Mouse (Mus musculus): ENCODE data around the gene Armc9. TPM values are rescaled to one million over a fixed set of nuclear protein-coding genes. Genes with fewer than 3 reads are reported as not detected.

Armc9 gene
- polyA plus RNA-seq, 1 experiment from 2014 or later = 35.8 TPM

DNA sequence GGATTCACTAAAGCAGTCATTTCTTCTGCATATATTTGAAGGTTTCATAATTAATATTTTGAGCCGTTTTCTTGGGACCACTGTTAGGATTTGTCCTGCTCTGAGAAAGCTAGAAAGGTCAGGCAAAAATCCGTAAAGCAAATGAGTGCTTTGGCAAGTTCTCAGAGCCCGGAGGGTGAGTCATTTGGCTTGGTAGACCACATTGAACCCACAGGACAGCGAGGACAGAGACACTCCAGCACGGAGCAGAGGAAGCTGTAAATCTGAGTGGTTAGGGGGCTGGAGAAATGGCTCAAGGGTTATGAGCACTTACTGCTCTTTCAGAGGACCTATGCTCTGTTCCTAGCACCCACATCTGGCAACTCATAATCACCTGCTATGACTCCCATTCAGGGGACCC, 7.0 kb upstream of the Armc9 start:
- Histone ChIP-seq H3K4me3 (no peak overlapping the region), H3K36me3 (peaks cover 3% of the 10 kb centered on the region; the same call in 1 of the 2 replicates), H3K27me3 (no peaks in the 10 kb centered on the region), H3K4me2 (no peak overlapping the region), H3K4me1 (replicated peaks) (no peaks in the 10 kb centered on the region), H3K9ac (no peak overlapping the region), H3K27ac (replicated peaks) (no peak overlapping the region), H3K9me3 (no peaks in the 10 kb centered on the region)
- no peak for ATAC-seq (ENCODE audit: low FRiP score, low read depth)
- WGBS = 87% methylated on average over 5 of the region's 5 CpGs

DNA sequence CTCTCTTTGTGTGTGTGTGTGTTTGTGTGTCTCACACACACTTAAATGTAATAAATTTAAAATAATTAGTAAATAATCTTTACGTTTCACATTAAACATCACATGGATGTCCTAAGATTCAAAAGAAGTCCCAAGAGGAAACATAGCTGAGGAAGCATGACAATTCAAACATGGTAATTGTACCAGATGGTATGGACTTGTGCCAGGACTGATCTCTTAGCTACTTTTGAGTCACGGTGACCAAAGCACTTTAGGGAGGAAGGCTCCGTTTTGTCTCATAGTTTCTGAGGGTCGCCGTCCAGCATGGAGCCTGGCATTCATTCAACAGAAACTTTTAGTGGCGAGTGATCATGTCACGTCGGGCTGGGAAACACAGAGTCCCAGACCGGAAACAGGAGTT, 6.4 kb upstream of the Armc9 start:
- Histone ChIP-seq H3K4me2 (no peak overlapping the region), H3K36me3 (peaks cover 3% of the 10 kb centered on the region; the same call in 1 of the 2 replicates), H3K27me3 (no peaks in the 10 kb centered on the region), H3K27ac (replicated peaks) (no peak overlapping the region), H3K4me1 (replicated peaks) (no peaks in the 10 kb centered on the region), H3K9ac (no peak overlapping the region), H3K9me3 (no peaks in the 10 kb centered on the region), H3K4me3 (no peak overlapping the region)
- 72% methylated on average over 9 of the region's 9 CpGs for WGBS
- no peak for ATAC-seq (ENCODE audit: low FRiP score, low read depth)

DNA sequence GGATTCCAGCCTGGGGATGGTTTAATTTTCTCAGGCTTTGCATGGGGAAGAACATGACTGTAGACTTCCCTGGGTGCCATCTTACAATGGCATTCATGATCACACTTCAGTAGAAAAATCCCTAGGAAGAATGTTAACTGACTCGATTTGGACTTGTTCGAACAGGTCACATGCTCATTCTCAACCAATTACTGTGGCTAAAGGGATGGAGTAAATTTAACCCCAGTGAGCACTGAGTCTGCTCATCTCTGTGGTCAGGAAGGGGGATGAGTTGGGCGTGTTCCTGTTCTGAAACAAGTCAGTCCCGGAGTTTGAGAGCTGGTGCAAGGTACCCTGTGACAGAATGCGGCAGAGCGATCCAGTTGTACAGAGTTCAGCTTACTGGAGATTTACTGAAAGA, 3.7 kb upstream of the Armc9 start:
- no peak overlapping the region for H3K27ac ChIP-seq (replicated peaks)
- peaks cover 17% of the 10 kb centered on the region for H3K4me1 ChIP-seq (replicated peaks)
- no peaks in the 10 kb centered on the region for H3K36me3 ChIP-seq
- WGBS = 87% methylated on average over 6 of the region's 6 CpGs
- no peak overlapping the region for H3K4me2 ChIP-seq
- H3K9me3 ChIP-seq = no peaks in the 10 kb centered on the region
- ATAC-seq (ENCODE audit: low FRiP score, low read depth) = no peak
- no peak overlapping the region for H3K4me3 ChIP-seq
- no peaks in the 10 kb centered on the region for H3K27me3 ChIP-seq
- no peak overlapping the region for H3K9ac ChIP-seq

DNA sequence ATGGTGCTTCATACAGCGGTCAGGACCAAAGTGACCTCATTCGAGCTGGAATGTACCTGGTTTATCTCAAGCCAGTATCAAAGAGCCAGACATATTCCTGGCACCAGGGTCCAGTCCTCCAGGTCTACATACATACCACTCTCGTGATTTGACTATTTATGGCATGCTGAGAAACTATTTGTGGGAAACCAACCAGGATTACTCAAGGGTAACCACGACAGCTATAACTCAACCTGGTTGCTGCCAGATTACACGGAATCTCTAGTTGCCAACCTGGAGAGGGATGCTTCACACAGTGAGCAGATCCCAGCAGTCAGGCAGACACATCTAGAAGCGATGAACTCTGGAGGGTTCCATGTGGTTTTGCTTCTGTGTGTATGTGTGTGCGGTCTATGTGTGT, 3.2 kb upstream of the Armc9 start:
- no peak overlapping the region for H3K9ac ChIP-seq
- H3K36me3 ChIP-seq = no peaks in the 10 kb centered on the region
- H3K27ac ChIP-seq (replicated peaks) = no peak overlapping the region
- no peaks in the 10 kb centered on the region for H3K27me3 ChIP-seq
- no peak overlapping the region for H3K4me2 ChIP-seq
- no peaks in the 10 kb centered on the region for H3K9me3 ChIP-seq
- H3K4me1 ChIP-seq (replicated peaks) = peaks cover 21% of the 10 kb centered on the region
- no peak for ATAC-seq (ENCODE audit: low FRiP score, low read depth)
- WGBS = 88% methylated on average over 7 of the region's 7 CpGs
- no peak overlapping the region for H3K4me3 ChIP-seq

DNA sequence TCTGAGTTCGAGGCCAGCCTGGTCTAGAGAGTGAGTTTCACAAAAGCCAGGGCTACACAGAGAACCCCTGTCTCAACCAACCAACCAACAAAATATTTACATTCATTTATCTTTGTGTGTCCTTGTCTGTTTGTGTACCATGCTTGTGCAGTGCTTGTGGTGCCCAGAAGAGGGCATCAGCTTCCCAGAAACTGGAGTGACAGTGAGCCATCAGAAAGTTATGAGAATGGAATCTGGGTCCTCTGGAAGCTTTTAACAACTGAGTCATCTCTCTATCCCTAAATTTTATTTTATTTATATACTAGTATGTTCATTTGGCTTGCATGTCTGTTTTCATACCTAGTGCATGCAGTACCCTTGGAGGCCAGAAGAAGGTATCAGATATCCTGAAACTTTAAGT, 2.0 kb upstream of the Armc9 start:
- 0 out of 2 replicates have a peak, but pooled peaks cover 3% of the 10 kb centered on the region for H3K36me3 ChIP-seq
- ATAC-seq (ENCODE audit: low FRiP score, low read depth) = no peak
- no peak overlapping the region for H3K4me2 ChIP-seq
- no peaks in the 10 kb centered on the region for H3K9me3 ChIP-seq
- H3K4me1 ChIP-seq (replicated peaks) = peaks cover 21% of the 10 kb centered on the region
- no peaks in the 10 kb centered on the region for H3K27me3 ChIP-seq
- no peak overlapping the region for H3K4me3 ChIP-seq
- 85% methylated on average over 1 of the region's 1 CpGs for WGBS
- H3K9ac ChIP-seq = no peak overlapping the region
- no peak overlapping the region for H3K27ac ChIP-seq (replicated peaks)

DNA sequence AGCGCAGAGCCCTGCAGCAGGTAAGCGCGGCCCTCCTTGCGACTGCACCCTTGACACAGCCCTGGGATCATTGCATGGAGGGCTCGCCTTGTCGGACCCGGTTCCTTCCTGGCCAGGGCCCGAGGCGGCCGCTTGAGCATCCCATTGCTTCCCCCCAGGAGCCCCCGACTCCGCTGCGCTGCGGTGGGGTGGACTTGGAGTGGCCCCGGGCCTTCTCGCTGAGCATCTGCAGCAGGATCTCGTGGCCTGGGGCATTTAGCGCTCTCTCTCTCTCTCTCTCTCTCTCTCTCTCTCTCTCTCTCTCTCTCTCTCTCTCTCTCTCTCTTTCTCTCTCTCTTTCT, 214 bp downstream of the Armc9 start:
- peak overlapping the region; percentile 82 for H3K9ac ChIP-seq
- H3K9me3 ChIP-seq = no peaks in the 10 kb centered on the region
- H3K4me1 ChIP-seq (replicated peaks) = peaks cover 21% of the 10 kb centered on the region
- H3K27ac ChIP-seq (replicated peaks) = peak overlapping the region; percentile 77
- no peaks in the 10 kb centered on the region for H3K27me3 ChIP-seq
- WGBS = 0% methylated on average over 18 of the region's 18 CpGs
- H3K36me3 ChIP-seq = peaks cover 13% of the 10 kb centered on the region; the same call in 1 of the 2 replicates
- peak overlapping the region; percentile 75 for H3K4me2 ChIP-seq
- H3K4me3 ChIP-seq = peak overlapping the region; percentile 94
- no peak for ATAC-seq (ENCODE audit: low FRiP score, low read depth)

DNA sequence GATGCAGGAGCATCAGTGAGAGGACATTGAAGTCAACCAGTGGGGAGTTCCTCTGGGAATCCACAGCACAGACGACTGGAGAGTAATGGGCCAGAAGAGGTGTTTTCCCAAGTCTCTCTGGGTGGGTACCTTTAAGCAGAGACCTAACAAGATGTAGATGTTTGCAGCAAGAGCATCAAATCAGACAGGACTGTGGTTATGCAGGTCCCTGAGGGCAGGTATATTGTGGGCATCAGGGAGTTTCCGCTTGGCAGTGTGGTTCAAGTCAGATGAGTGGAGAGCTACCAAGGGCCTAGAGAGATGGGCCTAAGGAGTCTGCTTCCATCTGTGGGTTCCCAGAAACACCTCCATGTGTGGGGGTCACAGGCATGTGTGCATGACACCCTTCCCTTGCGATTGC, 1.5 kb downstream of the Armc9 start:
- Histone ChIP-seq H3K27me3 (no peaks in the 10 kb centered on the region), H3K4me3 (no peak overlapping the region), H3K4me2 (no peak overlapping the region), H3K9ac (no peak overlapping the region; the same call in 1 of the 2 replicates), H3K4me1 (replicated peaks) (peaks cover 21% of the 10 kb centered on the region), H3K9me3 (no peaks in the 10 kb centered on the region), H3K36me3 (peaks cover 23% of the 10 kb centered on the region), H3K27ac (replicated peaks) (no peak overlapping the region)
- ATAC-seq (ENCODE audit: low FRiP score, low read depth) = no peak
- 85% methylated on average over 3 of the region's 3 CpGs for WGBS

DNA sequence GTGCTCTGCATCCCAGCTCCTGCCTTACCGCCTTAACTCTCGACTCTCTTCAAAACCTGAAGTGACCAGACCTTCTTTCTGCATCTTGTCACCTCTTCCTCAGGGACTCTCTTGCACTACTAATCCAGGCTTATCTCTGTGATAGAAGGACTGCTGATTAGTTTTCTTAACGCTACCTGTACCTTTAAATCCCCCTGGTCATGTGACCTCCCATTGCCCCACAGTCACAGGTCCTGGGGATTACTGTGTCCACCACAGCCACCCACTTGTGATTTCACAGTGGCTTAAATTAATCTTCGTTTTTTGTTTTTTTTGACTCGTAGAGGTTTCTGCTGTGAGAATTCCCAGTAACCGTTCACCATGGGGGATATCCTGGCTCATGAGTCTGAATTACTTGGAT, 2.0 kb downstream of the Armc9 start:
- H3K36me3 ChIP-seq = peaks cover 28% of the 10 kb centered on the region
- H3K27me3 ChIP-seq = no peaks in the 10 kb centered on the region
- H3K27ac ChIP-seq (replicated peaks) = no peak overlapping the region
- WGBS = 93% methylated on average over 6 of the region's 6 CpGs
- no peak for ATAC-seq (ENCODE audit: low FRiP score, low read depth)
- no peak overlapping the region for H3K4me3 ChIP-seq
- no peak overlapping the region for H3K9ac ChIP-seq
- peaks cover 21% of the 10 kb centered on the region for H3K4me1 ChIP-seq (replicated peaks)
- no peak overlapping the region for H3K4me2 ChIP-seq
- no peaks in the 10 kb centered on the region for H3K9me3 ChIP-seq

DNA sequence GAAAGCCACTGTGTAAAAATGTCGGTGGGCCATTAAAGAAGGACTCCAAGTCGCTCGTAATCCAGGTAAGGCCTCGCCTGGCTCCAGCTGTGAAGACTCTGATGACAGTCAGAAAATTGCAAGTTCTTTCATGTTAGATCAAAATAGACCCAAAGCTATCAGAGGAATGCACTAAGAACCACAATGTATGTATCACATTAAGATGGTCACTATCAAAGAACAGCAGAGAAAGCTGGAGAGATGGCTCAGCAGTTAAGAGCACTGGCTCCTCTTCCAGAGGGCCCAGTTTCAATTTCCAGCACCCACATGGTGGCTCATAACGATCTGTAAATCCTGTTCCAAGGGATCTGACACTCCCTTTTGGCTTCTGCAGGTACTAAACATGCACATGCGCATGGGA, 5.5 kb downstream of the Armc9 start:
- Histone ChIP-seq H3K4me3 (no peak overlapping the region), H3K9me3 (no peaks in the 10 kb centered on the region), H3K27ac (replicated peaks) (no peak overlapping the region), H3K36me3 (peaks cover 52% of the 10 kb centered on the region), H3K4me1 (replicated peaks) (peaks cover 13% of the 10 kb centered on the region), H3K27me3 (no peaks in the 10 kb centered on the region), H3K4me2 (no peak overlapping the region), H3K9ac (no peak overlapping the region)
- ATAC-seq (ENCODE audit: low FRiP score, low read depth) = no peak
- 95% methylated on average over 6 of the region's 6 CpGs for WGBS

DNA sequence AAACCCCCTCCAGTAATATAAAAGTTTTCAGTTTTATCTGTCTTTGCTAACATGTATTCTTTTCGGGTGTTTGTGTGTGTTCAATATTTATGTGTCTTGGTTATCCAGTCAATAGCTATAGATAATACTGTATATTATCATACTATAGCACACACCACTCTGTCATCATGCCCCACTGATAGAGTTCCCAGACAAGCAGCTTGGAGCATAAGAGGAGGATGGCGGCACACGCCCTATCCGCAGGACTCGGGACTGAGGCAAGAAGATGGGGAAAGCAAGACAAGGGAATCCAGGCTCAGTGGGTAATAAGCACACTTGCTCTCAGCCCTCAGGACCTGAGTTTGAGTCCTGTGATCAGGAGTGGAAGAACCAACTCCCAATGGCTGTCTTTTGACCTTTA, 5.9 kb downstream of the Armc9 start:
- no peaks in the 10 kb centered on the region for H3K9me3 ChIP-seq
- no peak overlapping the region for H3K4me2 ChIP-seq
- no peak overlapping the region for H3K9ac ChIP-seq
- 98% methylated on average over 5 of the region's 5 CpGs for WGBS
- no peak; the same call in 1 of the 2 replicates for ATAC-seq (ENCODE audit: low FRiP score, low read depth)
- no peak overlapping the region for H3K4me3 ChIP-seq
- H3K4me1 ChIP-seq (replicated peaks) = peaks cover 9% of the 10 kb centered on the region
- no peaks in the 10 kb centered on the region for H3K27me3 ChIP-seq
- peaks cover 56% of the 10 kb centered on the region for H3K36me3 ChIP-seq
- no peak overlapping the region for H3K27ac ChIP-seq (replicated peaks)

DNA sequence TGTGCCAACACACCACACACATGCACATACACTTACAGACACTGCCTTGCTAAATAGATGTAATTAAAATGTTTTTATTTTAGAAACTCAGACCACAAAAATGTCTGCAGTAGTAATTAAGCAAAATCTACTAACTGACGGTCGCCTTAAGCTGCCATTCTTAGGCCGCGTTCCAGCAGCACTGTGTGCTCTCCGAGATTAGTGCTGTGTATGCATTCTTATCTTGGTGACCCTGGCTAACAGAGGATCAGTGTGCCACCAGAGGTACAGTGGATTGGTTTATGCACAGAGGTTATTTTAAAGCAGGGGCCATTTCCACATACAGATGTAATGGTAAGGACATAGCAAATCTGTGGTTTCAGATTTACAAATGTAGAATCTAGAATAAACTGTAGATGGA, 6.5 kb downstream of the Armc9 start:
- H3K9ac ChIP-seq = no peak overlapping the region
- no peak overlapping the region for H3K27ac ChIP-seq (replicated peaks)
- no peaks in the 10 kb centered on the region for H3K27me3 ChIP-seq
- no peak overlapping the region for H3K4me2 ChIP-seq
- H3K4me1 ChIP-seq (replicated peaks) = peaks cover 3% of the 10 kb centered on the region
- H3K4me3 ChIP-seq = no peak overlapping the region
- WGBS = 97% methylated on average over 5 of the region's 5 CpGs
- peaks cover 61% of the 10 kb centered on the region for H3K36me3 ChIP-seq
- H3K9me3 ChIP-seq = no peaks in the 10 kb centered on the region
- ATAC-seq (ENCODE audit: low FRiP score, low read depth) = no peak

DNA sequence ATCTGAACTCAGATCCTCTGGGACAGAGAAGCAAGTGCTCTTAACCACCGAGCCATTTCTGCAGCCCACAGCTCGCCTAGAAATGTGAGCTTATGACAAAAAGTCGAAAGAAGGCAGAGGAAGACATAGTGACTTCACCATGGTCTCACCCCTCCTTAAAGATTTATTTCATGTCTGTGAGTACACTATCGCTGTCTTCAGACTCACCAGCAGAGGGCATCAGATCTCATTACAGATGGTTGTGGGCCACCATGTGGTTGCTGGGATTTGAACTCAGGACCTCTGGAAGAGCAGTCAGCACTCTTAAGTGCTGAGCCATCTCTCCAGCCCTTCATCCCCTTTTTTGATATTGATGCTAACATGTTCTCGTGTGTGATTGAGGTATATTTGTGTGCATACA, 20.0 kb downstream of the Armc9 start:
- Histone ChIP-seq H3K27me3 (no peaks in the 10 kb centered on the region), H3K9ac (no peak overlapping the region), H3K36me3 (peaks cover 44% of the 10 kb centered on the region), H3K27ac (replicated peaks) (no peak overlapping the region), H3K4me2 (no peak overlapping the region), H3K9me3 (no peaks in the 10 kb centered on the region), H3K4me3 (no peak overlapping the region), H3K4me1 (replicated peaks) (no peaks in the 10 kb centered on the region)
- no peak for ATAC-seq (ENCODE audit: low FRiP score, low read depth)
- WGBS = 92% methylated on average over 5 of the region's 5 CpGs

DNA sequence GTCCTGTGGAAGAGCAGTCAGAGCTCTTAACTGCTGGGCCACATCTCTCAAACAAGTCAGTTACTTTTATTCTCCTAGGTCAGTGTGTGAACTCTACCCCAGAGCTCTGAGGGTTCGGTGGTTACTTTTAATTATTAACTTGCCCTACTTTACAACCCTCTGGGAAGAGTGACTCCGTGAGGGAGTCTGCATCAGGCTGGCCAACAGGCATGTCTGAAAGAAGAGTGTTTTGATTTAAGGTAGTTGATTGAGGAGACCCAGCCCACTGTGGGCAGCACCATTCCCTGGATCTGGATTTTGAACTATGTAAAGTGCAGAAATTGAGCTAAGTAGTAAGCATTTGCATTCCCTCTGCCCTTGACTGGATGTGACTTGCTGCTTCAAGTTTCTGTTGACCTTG, 21.5 kb downstream of the Armc9 start:
- Histone ChIP-seq H3K9ac (no peak overlapping the region), H3K27me3 (no peaks in the 10 kb centered on the region), H3K4me1 (replicated peaks) (no peaks in the 10 kb centered on the region), H3K4me2 (no peak overlapping the region), H3K9me3 (no peaks in the 10 kb centered on the region), H3K27ac (replicated peaks) (no peak overlapping the region), H3K36me3 (peaks cover 37% of the 10 kb centered on the region), H3K4me3 (no peak overlapping the region)
- ATAC-seq (ENCODE audit: low FRiP score, low read depth) = no peak
- 60% methylated on average over 2 of the region's 2 CpGs for WGBS

Data from hindbrain, embryonic 15.5 days (tissue).